Mouse (Mus musculus) adrenal gland, adult 2 months (tissue): ENCODE results near the gene Slc30a10. TPM values are rescaled to one million over a fixed set of nuclear protein-coding genes. Genes with fewer than 3 reads are reported as not detected.
A peak's percentile ranks its signal among the peaks of the same experiment; 100 is the strongest.

Experiments
- DNase-seq: peaks from one replicate; pipeline ENCODE4 v3.0.0; 2021
- polyA plus RNA-seq: library from polyadenylated mRNA; depleted of rRNA; stranded (reverse); fragments of >200 nt; gene quantifications from 2 replicates; pipeline ENCODE4 v1.2.3, GENCODE M21; 2012
- total RNA-seq, 2 experiments: library from RNA; stranded (reverse); gene quantifications; 2 replicates each; pipeline ENCODE4 v1.2.3; 2021

Slc30a10 gene
- total and polyA plus RNA-seq, 3 experiments, result 0.09 TPM; not detected in 2

DNA sequence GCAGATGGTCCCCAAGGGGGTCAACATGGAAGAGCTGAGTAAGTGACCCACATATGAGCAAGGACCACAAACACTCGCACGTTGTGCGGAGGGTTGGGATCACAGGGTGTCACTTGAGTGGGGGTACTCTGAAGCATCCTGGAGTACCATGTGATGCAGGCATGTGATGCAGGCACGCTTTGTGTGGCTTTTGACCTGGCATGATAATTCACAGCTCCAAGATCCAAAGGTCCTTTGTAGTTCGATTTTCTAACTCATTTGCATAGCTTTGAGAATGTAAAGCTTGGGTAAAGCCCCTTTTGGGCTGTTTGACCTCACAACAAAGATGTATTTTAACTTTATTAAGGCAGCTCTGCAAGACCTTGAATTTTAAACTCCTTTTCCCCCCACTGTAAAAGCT is 8.2 kb downstream of the Slc30a10 start:
- no peak for DNase-seq

DNA sequence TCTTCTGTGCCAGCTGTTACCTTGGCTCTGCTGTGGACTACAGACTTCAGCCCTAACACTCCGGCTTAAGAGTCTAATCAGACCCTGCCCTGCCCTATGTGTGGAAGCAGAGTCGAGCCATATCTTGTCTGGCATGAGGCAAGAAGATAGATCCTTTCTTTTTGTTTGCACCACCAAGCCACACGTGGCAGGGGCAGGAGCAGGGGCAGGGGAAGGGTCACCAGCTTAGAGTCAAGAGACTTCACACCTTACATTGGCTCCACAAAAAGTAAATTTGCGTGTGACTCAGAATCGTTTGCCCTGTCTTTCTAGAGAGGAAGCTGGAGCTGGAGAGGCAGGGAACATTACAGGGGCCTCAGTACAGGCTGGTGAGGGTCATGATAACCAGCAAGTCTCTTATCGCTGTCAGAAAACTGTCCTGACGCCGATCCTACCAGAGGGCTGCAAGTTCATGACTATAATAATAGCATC is 14.9 kb downstream of the Slc30a10 start:
- no peak for DNase-seq

DNA sequence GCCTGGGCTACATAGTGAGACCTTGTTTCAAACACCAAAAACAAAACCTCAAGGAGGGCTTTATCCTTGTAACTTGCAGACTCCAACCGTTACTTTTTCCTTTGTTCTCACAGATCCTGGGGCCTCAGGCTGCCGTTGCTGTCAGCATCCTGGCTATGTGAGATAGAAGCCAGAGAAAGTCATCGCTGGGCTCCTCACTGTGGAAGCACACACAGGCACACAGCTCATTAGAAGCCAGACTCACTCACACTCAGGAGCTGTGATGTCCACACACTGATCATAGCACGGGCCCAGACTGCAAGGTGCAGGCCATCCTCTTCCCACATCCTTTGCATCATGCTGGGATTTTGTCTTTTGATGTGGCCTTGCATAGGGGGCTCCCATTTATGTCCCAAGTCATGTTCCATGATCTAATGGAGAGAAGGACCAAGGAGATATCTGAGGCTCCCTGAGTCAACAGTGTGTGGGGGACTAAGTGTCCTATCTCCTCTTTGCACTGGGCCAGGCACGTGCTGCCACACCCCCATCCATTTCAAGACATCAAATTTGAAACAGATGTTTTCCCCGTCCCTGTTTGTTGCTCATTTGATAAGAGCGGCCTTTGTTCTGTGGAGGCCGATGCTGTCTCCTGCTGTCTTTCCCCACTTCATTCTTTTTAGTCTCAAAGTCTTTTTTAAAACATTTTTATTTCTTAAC is 17.5 kb downstream of the Slc30a10 start:
- no peak for DNase-seq

DNA sequence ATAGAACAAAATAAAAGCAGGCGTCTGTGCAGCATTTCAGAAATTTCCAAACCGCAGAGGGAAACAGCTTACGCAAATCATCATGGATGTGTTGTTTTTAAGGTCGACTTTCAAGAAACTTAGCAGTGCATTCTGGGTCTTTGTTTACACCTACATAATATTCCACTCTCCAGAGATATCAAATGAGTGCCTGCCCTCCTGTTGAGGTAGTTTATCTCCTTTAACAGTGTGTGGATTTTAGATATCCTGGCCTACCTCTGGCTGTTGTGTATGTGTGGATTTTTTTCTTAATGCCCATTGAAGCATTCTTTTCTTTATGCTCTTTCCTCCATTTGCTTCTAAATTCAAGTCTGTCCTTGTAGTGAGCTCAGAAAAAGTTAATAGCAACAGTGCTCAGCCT is 18.1 kb downstream of the Slc30a10 start:
- no peak for DNase-seq

DNA sequence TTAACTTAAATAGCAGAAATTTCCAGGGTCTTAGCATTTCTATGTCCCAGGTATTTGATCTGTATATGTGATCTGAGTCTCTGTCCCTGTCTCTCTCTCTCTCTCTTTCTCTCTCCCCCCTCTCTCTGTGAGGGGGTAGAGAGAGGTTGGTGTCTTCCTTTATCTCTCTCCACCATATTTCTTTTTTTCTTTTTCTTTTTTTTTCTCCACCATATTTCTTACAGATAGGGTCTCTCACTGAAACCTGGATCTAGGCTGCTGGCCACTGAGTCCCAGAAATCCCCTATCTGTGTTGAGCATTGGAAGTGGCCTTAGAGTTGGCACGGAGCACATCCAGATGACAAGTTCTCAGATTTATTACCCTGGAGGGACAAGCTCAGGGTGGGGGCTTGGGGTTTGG is 18.8 kb downstream of the Slc30a10 start:
- no peak for DNase-seq

DNA sequence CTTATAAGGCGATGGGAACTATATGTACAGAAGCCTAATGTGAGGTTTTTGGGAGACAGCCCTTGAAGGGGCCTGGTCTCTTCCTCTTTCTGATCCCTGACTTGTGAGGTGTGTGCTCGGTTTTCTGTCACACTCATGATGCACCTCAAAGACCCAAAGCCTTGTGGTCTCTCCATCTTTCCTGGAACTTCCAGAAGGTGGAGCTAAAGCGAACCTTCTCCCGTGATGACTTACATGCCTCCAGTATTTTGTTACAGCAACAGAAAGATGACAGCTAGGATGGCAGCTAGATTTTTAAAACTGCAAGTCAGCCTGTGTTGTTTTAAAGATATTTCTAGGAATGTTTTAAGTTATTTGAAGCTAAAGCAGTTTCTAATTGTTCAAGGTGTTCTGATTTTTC is 25.2 kb downstream of the Slc30a10 start:
- DNase-seq, result no peak

DNA sequence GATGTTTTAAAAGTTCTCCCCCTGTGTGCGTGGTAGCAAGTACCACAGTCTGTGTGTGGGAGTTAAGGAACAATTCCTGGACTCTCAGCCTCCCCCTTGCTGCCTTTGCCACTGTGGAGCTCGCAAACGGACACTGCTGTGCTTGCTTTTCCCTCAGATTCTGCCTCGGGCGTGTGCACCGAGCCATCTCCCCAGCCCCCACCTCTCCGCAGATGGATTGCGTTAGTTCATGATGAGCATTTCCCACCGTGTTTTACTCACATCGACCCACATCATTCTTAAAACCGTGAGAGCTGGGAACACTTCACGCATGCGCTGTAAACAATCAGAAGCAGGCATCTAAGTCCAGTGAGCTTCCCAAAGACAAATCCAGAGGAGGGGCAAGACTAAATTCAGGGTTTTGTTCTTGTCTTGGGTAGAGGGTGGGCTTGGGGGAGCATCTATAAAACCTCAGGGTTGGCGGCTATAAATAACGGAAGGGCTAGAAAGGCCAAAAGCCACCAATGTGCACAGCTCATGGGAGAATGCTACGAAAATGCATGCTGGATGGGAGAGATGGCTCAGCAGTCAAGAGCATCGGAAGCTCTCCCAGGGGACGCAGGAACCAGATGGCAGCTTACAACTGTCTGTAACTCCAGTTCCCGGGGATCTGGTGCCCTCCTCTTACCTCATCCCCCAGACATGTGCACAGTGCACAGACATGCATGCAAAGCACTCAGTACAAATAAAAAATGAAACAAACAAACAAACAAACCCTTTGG is 27.5 kb downstream of the Slc30a10 start:
- no peak for DNase-seq

DNA sequence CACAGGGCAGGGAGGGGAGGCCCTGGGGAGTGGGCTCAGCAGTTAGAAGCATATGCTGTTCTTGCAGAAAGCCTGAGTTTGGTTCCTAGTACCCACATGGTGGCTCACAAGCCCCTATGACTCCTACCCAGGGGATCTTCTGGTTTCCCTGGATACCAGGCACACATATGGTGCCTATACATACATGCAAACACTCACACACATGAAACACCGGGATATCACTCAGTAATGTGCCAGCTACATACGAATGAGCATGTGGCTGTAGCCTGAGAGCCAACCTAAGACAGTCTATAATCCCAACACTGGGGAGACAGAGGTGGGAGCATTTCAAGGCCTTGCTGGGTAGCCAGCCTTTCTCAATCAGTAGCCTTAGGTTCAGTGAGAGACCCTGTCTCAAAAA is 28.1 kb downstream of the Slc30a10 start:
- DNase-seq, result no peak

DNA sequence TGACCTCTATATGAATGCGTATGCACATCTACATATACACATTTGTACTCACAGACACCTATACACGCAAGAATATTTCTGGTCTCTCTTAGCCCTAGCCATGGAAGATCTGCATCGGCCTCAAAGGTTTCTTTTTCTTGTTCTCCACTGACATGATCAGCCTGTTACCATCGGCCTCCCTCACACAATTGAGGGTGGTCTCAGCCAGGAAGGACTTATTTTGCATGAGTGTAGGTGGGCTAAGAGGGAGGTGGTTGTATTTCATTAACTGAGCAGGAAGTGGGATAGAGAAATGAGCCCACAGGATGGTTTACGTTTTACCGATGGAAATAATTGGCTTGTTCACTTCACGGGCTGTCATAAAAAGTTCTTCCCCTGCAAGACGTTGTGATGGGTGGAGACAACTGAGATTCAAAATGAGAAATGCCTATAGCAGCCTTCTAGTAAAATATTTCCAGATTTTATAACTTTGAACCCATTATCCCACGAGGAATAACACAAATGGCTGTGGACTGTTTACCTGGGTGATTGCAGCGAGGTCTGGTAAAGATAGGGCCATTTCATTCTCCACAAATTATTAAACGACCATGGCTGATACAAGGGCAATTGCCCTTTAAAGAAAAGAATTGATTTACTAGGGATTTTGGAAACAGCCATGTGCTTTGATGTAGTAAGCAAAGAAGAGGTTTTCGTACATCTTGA is 28.9 kb downstream of the Slc30a10 start:
- no peak for DNase-seq

DNA sequence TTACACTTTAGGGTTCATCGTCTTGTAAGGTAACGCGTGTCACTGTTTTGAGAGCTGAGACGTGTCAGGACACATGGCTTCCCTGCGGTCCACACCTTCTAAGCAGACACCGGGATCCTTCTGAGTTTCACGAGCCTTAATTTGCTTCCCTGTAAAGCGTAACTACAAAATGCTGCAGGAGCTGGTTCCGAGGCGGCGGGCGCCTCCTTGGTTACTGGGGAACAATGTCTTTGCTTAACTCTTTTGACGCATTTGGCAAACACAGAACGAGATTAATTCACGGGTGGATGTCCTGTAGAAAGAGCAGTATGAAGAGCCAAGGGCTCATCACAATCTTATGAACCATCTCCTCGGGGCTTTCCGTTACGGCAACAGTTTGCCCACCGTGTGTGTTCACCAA is 29.6 kb downstream of the Slc30a10 start:
- DNase-seq, result no peak

DNA sequence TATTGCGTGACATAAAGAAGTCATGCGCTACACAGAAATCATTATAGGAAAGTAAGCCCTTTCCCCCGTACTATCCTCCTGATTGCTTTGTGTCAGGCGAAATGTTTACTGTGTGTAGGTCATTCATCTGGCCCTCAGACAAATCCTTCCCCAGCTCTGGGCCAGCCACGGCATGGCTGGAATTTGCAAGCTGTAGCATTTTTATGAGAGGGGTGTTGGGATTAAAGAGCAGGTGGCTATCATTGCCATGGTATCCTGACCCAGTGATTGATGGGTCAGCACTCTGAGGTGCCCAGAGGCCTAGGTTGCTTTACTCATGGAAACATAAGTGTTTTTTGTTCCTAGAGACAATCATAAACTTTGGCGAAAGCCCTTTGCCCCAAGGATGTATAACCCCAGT is 35.2 kb downstream of the Slc30a10 start:
- no peak for DNase-seq

DNA sequence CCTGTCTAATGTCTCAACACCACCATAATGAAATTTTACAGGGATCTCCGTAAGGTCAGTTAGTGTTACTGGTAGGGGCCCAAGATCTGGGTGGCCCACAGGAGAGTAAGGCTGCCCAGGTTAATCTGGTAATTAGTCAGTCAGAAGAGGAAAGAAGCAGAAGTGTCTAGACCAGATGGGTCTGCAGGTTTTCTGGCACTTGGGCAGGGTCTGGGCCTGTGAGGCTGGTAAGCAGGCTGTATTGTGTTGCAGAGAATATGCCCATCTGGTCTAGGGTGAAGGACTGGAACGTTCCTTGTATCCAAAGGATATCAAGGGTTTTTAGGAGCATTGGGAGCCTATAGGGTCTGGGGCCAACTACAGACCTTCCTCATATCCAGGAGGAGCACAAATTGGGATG is 36.0 kb downstream of the Slc30a10 start:
- DNase-seq, result no peak

DNA sequence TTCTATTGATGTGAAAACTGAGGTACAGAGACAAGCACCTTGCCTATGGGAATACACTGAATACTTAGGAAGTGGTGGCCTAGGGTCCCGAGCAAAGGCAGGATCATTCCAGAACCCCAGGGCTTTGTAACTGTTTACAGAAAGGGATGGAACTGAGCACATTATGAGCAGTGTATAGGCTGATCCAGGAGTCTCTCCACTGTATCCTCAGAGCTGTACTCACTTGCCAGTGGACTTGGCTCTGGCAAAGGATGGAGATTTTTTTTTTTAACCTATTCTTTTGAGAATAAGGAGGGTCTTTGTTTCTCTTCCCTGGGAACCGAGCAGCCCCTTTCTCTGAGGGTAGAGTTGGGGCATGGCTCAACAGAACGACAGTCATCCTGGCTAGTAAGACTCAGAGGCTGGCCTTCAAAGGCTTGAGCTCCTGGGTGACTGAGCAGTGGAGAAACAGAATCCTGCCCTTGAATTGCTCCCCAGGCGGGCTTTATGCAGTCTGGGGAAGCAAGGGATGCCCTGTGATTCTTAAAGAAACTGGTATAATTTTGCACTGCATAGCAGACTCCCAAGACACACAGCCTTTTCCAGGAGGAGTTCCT is 38.9 kb downstream of the Slc30a10 start:
- no peak for DNase-seq

DNA sequence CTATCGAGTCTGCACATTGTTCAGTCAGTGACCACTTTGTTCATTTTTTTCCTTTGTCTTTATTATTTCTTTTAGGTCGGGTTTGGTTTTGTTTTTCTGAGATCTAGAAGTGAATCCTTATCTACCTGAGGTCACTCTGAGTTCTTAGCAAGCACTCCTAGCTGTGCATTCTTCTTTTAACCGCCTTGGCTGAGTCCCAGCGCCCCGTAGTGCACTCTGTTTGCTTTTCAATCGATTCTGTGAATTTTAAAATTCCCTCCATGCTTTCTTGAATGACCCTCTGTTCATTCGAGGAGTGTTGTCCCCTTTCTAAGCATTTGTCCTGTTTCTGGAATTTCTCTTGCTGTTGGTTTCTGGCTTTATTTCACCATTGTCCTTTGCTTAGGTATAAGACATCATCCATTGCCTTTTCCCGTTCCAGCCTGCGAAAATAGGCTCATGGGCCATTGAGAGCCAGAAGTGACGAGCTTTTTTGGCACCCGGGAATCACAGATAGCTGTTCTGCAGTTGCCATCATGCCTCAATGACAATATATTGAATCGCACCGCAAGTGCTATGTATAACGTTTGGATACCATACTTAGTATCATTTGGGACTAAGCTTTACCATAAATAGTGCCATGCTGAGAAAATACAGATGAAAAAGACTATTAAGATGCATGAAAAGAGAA is 42.3 kb downstream of the Slc30a10 start:
- no peak for DNase-seq

DNA sequence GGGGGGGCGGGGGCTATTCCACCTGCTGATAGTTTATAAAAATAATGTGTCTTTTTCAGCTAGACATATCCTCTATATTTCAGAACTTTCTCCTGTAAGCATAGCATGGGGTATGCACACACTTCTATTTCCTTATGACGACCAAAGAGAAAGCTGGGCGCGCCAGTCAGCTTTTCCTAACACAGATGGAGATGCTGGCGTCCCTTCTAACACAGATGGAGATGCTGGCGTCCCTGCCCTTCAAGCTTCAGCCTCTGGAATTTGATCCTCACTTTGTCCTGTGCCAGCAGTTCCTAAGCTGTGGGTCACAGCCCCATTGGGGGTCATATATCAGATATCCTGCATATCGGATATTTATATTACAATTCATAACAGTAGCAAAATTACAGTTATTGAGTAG is 46.0 kb downstream of the Slc30a10 start:
- no peak for DNase-seq

DNA sequence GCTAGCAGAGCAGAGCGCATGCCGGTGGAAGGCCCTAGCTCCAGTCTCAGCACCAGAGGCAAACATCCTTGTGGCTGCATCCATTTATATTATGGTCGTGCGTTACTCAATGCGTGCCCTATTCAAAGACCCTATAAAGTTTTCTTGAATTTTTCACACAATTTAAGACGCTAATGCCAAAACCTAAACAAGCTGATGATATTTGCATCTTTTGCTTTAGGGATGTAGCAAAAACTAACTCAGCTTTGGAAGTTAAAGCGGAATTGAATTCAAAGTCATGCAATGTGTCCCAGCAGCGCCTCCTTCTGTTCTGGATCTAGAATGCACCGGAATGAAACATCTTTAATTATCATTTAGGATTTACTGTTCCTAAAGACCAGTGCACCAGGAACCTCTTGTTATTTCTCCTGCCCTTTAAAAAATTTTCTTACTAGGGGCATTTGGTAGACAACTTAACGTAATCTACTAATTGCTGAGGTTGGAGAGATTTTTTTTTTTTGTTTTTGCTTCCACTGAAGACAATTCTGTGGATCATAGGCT is 47.2 kb downstream of the Slc30a10 start:
- DNase-seq, result no peak

DNA sequence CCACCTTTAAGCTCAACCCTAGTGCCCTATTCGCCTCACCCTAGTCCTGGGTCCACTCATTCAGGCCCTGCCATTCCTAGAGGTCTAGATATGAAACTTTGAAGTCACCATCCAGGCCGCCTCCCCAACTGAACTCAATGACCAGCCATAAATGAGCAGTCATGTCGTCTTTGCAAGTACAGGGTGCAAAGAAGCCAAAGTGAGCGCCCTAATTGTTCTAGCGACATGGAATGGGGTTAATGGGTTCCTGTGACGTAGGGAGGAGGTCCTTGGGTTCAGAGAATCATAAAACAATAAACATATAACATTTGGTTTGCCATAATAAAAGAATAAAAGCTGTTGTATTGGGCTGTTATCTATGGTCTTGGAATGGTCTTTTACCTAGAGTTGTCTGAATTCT is 47.9 kb downstream of the Slc30a10 start:
- DNase-seq, result no peak

DNA sequence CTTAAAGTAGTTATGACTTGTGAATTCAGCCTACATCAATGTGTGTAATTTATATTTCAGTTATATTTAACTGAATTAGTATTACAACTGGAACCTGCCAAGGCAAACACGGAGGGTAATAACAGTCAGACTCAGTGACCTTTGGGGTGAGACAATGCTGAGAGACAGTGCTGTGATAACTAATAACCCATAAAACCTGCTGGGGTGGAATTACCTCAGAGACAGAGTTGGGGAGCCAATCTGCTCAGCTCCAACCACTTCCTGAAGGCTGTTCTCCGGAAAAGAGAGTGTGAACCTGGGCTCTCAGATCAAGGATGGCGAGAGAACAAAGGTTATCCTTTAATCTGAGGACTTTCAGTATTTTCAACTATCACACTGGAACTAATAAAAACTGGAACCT is 54.4 kb downstream of the Slc30a10 start:
- no peak for DNase-seq

DNA sequence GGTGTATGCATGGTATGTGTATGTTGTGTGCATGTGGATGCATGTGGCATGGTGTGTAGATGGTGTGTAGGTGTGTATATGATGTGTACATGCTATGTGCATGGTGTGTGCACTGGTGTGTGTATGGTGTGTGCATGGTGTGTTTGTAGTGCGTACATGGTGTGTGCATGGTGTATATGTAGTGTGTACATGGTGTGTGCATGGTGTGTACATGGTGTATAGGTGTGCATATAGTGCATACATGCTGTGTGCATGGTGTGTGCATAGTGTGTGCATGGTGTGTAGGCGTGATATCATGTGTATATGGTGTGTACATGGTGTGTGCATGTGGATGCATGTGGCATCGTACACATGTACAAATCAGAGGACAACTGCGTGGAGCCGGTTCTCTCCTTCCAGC is 56.7 kb downstream of the Slc30a10 start:
- DNase-seq, result no peak

DNA sequence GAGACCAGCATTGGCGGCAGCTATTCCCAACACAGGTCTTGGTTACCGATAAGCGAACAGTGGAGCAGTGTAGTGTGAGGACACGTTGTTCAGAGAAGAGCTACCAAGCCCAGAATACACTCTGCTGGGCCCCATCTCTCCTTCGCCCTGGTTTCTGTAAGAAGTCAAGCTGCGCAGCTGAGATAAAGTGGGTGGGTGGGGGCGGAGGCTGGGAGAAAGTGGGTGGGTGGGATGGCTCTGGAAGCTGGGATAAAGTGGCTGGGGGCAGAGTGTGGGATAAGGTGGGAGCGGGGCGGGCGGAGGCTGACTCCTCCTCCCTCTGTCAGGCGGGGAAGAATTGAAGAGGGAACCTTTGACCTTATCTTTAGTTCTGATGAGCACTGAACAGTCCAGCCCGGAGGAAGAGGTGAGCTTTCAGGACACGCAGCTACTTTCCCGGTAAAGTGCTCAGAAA is 60.9 kb downstream of the Slc30a10 start:
- no peak for DNase-seq

DNA sequence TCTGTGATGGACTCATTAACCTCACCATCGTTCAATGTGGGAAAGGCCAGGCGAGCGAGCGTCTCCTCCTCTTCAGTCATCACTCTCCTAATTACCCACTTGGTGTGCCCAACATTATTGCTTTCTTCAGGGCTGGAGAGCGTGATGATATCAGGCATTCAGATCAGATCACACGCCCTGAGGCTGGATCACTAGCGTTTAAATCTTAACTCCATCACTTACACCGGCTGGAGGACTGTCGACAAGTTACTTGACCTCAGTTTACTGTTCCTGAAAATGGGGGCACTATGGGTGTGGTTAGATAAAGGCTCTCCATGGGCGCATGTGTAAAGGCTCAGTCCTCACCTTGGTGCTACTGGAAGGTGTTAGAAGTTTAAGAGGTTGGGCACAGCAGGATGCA is 61.4 kb downstream of the Slc30a10 start:
- DNase-seq, result no peak

DNA sequence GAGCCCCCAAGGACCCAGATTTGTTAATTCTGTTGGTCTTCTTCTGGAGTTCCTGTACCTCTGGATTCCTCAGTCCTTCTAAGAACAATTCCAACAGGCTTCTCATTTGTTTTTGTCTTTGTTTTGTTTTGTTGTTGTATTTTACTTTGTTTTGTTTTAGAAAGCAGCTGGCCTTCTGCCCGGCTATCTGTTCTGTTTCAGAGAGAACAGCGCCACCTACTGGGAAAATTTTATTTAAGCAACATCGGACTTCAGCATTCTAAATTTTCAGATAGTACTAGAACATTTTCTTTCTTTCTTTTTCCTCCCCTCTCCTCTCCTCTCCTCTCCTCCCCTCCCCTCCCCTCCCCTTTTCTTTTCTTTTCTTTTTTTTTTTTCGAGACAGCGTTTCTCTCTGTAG is 62.9 kb downstream of the Slc30a10 start:
- peak; percentile 9 for DNase-seq
